Mouse (Mus musculus): ENCODE data around the gene Sox1. TPM values are rescaled to one million over a fixed set of nuclear protein-coding genes. Genes with fewer than 3 reads are reported as not detected.

Sox1 gene
- polyA plus RNA-seq (2015; fragmentation: Nextera tagmentation; extraction: Ambion mirVana), result 0.14 TPM in 1 of 2 replicates, not detected in the other

GRCm38 (mm10) chr8:12395071-12396031, at the start of gene Sox1:
TSS of gene Sox1 (plus strand) at chr8:12395295.

Small RNA genes within 50 kb of the gene (microRNA-seq; reads per million reads assigned to microRNA genes)
- not detected for gene Gm25239 (ENCODE audit: borderline replicate concordance, insufficient number of aligned reads)

Other genes with a start within 250 kb of the Sox1 start
- gene A230072I06Rik, start 116.5 kb upstream of the Sox1 start, polyA plus RNA-seq (2015; fragmentation: Nextera tagmentation; extraction: Ambion mirVana), result not detected in 2 replicates
- gene Spaca7, start 177.7 kb downstream of the Sox1 start, polyA plus RNA-seq (2015; fragmentation: Nextera tagmentation; extraction: Ambion mirVana), result not detected in 2 replicates

Data from adrenal gland, postnatal 0 days (tissue).